Mouse (Mus musculus): ENCODE measurements around the gene Rab11b.
A peak's percentile ranks its signal among the peaks of the same experiment; 100 is the strongest.

The Rab11b gene

DNA sequence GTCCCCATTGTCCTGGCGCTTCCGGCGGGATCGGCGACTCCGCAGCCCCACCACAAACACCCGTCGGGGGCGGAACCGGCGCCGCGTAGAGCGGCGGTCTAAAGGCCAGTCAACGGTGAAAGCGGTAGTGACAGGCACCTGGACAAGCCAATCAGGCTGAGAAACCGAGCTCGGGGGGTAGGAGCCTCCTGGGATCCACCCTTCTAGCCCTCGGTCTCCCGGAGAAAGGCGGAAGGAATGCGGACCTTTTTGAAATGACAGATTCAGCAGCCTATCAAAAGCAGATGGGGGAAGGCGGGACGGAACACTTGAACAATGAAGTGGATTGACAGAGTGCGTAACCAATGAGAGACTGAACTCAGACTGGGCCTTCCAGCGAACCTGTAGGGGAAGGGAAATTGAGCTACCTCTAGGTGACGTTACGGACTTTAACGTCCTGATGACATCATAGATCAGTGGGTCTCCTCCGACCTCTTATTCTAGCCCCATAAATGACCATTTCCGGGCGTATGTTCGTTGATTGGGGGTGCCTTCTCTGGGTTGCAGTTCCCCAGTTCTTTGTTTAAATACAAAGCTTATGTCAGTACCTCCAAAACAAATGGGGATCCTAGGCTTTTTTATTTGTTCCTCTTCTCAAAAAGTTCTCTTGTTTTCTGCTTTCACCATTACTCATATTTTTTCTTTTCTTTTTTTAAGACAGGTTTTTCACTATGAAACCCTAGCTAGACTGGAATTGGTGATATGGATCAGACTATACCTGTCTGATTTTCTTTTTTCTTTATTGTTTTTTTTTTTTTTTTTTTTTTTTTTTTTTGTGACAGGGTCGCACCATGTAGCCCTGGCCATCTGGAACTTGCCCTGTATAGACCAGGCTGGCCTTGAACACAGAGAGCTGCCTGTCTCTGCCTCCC lies at the start of gene Rab11b:
Gene Rab11b, minus strand, starts transcription at position 276 of the 911 bp plus-strand sequence.
- peak; percentile 97 for DNase-seq (ENCODE audit: extremely low spot score, low spot score)

- no peak for DNase-seq (ENCODE audit: extremely low spot score, low spot score)
These were observed 47.9 kb upstream of the Rab11b start for GRCm38 (mm10) chr17:33808192-33808591.

GRCm38 (mm10) chr17:33807181-33807888 lies 47.0 kb upstream of the Rab11b start:
- no peak for DNase-seq (ENCODE audit: extremely low spot score, low spot score)

- no peak for DNase-seq (ENCODE audit: extremely low spot score, low spot score)
These were observed 44.4 kb upstream of the Rab11b start for GRCm38 (mm10) chr17:33804745-33805144.

GRCm38 (mm10) chr17:33804205-33804604 lies 43.9 kb upstream of the Rab11b start:
- no peak for DNase-seq (ENCODE audit: extremely low spot score, low spot score)

DNA sequence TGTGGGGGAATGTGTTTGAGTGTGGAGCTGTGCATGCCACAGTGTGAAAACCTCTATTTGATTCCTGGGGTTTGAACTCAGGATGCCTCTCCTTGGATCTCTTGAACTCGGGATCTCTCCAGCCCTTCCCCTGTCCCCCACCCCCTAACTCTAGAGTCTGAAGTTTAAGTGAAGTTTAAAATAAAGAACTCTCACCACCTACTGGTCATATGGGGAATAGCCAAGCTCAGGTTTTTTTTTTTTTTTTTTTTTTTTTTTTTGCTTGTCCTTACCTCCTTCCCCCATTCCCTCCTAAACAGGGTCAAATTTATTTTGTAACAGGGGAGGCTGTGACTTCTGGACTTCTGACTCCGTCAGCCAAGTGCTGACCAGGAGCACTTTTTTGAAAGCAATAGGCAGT lies 41.9 kb upstream of the Rab11b start:
- DNase-seq (ENCODE audit: extremely low spot score, low spot score) = no peak

- DNase-seq (ENCODE audit: extremely low spot score, low spot score) = no peak
These were observed 38.9 kb upstream of the Rab11b start for GRCm38 (mm10) chr17:33799277-33799676.

DNA sequence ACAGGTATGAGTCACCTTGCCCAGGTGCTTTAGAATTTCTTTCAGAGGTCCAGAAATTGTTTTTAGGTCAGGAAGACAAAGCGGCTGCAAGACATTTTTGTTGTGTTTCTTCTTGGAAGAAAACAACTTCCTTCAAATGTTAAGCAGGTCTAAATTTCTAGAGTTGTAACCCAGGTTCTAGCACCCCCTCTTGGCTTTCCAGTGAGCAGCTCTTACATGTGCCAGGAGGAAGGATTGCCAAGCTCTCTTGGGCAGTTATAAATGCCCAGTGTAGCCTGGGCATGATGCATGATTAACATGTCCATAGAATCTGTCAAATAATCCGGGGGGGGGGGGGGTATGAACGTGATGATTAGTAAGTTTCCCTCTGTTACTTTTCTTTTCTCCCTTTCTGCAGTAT lies 38.0 kb upstream of the Rab11b start:
- DNase-seq (ENCODE audit: extremely low spot score, low spot score) = no peak

DNA sequence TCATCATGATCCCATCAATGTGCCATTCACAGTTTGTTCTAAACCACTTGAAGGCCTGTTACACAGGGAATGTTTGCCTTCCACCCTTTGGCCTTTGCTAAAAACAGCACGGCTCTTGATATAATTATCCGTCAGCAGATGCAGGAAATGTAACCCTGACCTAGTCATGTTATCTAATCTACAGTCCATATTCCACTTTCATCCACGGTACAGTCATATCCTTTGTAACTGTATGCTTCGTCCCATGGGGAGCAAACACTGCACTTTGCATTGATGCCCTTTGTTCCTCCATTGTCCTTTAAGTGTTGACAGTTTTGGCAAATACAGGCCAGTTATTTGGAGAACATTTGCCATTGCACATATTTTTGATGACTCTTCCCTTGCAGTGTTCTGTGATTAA lies 28.4 kb upstream of the Rab11b start:
- no peak for DNase-seq (ENCODE audit: extremely low spot score, low spot score)

DNA sequence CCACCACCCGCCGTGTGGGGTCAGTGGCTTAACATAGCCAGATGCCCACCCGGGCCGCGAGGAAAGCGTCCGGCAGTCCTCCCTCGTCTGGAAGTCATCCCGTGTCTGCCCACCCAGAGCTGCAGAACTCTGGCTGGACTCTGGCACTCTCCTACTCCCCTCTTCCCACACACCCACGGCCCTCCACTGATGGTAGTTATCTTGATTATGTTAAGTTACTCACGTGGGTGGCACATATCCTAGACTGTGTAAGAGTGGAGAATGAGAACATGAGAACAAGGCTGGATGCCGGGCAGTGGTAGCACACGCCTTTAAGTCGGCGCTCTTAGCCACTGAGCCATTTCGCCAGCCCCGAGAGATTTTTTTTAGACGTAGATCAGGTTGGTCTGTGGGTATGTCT lies 26.0 kb upstream of the Rab11b start:
- no peak for DNase-seq (ENCODE audit: extremely low spot score, low spot score)

- no peak for DNase-seq (ENCODE audit: extremely low spot score, low spot score)
These were observed 24.6 kb upstream of the Rab11b start for GRCm38 (mm10) chr17:33784939-33785338.

- no peak for DNase-seq (ENCODE audit: extremely low spot score, low spot score)
These were observed 23.1 kb upstream of the Rab11b start for GRCm38 (mm10) chr17:33783408-33783807.

- DNase-seq (ENCODE audit: extremely low spot score, low spot score) = no peak
These were observed 21.7 kb upstream of the Rab11b start for GRCm38 (mm10) chr17:33782067-33782466.

- DNase-seq (ENCODE audit: extremely low spot score, low spot score) = peak; percentile 76
These were observed 21.0 kb upstream of the Rab11b start, which contains the start of gene Angptl4 for GRCm38 (mm10) chr17:33781124-33781977. Gene Angptl4 (minus strand): TSS chr17:33781830.

GRCm38 (mm10) chr17:33780431-33780830 lies 20.1 kb upstream of the Rab11b start:
- DNase-seq (ENCODE audit: extremely low spot score, low spot score) = no peak

DNA sequence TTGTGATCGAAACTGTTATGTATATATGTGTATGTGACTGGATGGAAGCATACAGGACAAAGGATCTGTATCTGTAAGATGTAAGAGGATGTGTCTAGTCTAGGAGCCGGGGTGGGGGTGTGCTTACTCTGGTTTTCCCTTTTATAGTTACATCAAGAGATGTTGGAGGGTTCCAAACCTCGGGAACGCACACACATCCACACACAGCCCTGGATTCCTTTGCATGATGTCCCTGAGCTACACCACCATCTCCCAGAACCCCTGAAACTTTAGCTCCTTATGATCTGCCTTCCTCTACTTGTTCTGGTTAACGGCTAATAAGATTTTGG lies 19.6 kb upstream of the Rab11b start:
- no peak for DNase-seq (ENCODE audit: extremely low spot score, low spot score)

DNA sequence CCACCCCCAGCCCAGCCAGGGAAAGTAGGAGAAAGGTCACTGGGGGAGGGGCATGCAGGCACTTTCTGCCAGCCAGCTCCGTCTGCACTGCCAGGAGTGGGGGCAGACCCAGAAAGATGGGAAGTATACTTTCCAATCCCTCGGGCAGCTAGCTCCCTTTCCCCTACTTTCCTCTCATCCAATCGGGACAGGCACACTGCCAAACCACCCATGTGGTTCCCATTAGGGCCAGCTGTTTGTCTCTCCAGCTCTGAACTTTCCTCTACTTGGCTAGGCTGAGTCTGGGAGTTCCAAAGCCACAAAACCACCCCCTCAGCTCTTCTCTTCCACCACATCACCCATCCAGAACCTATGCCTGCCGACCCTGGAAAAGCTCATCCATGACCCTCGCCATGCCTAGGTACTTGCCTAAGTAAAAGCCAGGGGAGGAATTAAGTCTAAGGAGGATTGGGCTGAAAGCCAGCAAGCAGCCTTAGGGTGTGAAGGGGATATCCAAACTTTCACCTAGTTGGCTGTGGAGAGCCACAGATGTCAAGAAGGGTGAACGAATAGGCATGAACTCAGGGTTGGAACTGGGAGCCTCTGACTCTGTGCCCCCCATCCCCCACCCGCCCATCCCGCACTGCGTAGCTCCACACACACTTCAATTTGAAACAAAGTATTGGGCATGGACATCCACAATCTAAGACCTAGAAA lies 19.1 kb upstream of the Rab11b start:
- DNase-seq (ENCODE audit: extremely low spot score, low spot score) = peak; percentile 79

DNA sequence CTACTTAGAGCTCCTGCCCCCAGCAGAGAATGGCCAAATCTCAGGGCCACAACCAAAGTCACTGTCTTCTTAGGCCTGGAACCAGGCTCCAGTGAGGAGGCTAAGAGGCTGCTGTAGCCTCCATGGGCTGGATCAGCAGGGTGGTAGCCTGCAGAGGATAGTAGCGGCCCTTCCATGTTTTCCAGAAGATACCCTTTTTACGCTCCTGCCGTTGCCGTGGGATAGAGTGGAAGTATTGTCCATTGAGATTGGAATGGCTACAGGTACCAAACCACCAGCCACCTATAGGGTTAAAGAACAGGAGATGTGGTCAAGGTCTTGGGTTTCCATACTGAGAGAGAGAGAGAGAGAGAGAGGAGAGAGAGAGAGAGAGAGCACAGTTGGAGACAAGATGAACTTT lies 15.0 kb upstream of the Rab11b start:
- no peak for DNase-seq (ENCODE audit: extremely low spot score, low spot score)

GRCm38 (mm10) chr17:33774573-33775155 lies 14.3 kb upstream of the Rab11b start:
- no peak for DNase-seq (ENCODE audit: extremely low spot score, low spot score)

- no peak for DNase-seq (ENCODE audit: extremely low spot score, low spot score)
These were observed 13.7 kb upstream of the Rab11b start for GRCm38 (mm10) chr17:33773871-33774572.

Data from neural tube, embryonic 10.5 days (tissue).